Mouse (Mus musculus) layer of hippocampus, postnatal 10 days (tissue): ENCODE data around the gene Ctxn2. TPM values are rescaled to one million over a fixed set of nuclear protein-coding genes. Genes with fewer than 3 reads are reported as not detected.

ENCODE experiments used
- DNase-seq, 2 experiments: peaks; one replicate each; pipeline ENCODE4 v3.0.0; 2021; ENCODE audit warnings: low spot score in 2 of 2
- total RNA-seq, 2 experiments: library from RNA; stranded (reverse); gene quantifications; 2 replicates each; pipeline ENCODE4 v1.2.3; 2021

The Ctxn2 gene
- total RNA-seq, 2 experiments from 2014 or later: 9.3 to 10.2 TPM

DNA sequence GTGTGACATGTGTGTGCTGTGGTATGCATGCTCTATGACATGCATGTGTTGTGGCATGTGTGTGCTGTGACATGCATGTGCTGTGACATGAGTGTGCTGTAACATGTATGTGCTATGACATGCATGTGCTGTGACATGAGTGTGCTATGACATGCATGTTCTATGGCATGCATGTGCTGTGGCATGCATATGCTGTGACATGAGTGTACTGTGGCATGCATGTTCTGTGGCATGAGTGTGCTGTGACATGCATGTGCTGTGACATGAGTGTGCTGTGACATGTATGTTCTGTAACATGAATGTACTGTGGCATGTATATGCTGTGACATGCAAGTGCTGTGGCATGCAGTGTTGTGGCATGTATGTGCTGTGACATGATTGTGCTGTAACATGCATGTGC, 56.4 kb downstream of the Ctxn2 start:
- DNase-seq: no peak

DNA sequence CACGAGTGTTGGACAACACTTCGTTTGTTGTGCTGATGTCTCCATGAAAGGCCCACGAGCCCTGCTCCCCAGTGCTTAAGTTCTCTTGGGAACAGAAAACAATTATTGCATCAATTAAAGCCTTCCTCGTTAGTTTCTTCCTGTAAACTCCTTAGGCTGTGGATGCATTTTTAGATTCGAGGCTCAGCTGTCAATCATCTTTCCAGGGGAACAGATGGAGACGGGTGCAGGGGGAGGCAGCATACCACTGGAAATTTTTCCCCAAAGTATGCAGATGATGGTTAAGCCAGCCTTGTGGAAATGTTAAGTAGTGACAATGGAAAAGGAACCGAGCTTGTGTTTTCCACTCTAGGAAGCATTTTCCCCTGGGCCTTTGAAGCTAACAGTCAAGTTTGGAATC, 60.3 kb downstream of the Ctxn2 start:
- DNase-seq: no peak

Other genes with a start within 250 kb of the Ctxn2 start
- under 1 TPM in 1 of 2 experiments, not detected in 1; 0.38 TPM for gene Slc24a5, start 68.6 kb upstream of the Ctxn2 start, total RNA-seq
- 100 to 1,000 TPM; 141 to 146 TPM for gene Myef2, start 13.0 kb upstream of the Ctxn2 start, total RNA-seq
- gene Slc12a1, start 15.8 kb downstream of the Ctxn2 start, total RNA-seq: under 1 TPM in 1 of 2 experiments, not detected in 1; 0.09 TPM
- 10 to 100 TPM; 41.0 to 46.6 TPM for gene Dut, start 110.5 kb downstream of the Ctxn2 start, total RNA-seq